Mouse (Mus musculus): Measurements from ENCODE around the gene Sptbn2.

DNA sequence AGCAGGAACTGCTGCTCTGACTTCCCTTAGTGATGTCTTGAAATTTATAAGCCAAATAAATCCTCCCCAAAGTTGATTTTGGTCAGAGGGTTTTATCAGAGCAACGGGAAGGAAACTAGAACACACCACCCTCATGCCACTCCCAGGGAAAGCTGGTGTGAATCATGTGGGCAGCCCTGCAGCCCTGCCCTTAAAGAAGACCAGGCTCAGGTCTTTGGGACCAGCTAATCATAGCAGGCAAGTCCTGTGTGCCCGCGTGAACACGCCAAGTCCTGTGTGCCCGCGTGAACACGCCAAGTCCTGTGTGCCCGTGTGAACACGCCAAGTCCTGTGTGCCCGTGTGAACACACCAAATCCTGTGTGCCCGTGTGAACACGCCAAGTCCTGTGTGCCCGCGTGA, 5.8 kb downstream of the Sptbn2 start:
- no peak for TF ChIP-seq POLR2A (IDR thresholded peaks at IDR 0.05; ENCODE audit: borderline replicate concordance, extremely low read depth, insufficient read depth, insufficient read length, poor library complexity, severe bottlenecking)
- TF ChIP-seq CTCF (IDR thresholded peaks at IDR 0.05; ENCODE audit: borderline replicate concordance, extremely low read depth, insufficient read depth, insufficient read length), result no peak
